Mouse (Mus musculus) lung, adult 2 months (tissue): ENCODE measurements around the gene Nmnat2.

Source experiments
- CTCF ChIP-seq: fragments of 200-500 bp; IDR thresholded peaks from 2 replicates; pipeline ENCODE4 v1.5.1; 2011; ENCODE audit warnings: mild to moderate bottlenecking, low read length, control low read depth; ENCODE audit not compliant: insufficient read depth
- POLR2A ChIP-seq: fragments of 200-500 bp; IDR thresholded peaks from 2 replicates; pipeline ENCODE4 v1.6.1; 2011; ENCODE audit warnings: low read depth, mild to moderate bottlenecking, control low read depth, low read length, borderline replicate concordance; ENCODE audit errors: extremely low read depth

GRCm38 (mm10) chr1:153049451-153049850, 94.7 kb downstream of the Nmnat2 start:
- TF ChIP-seq POLR2A (no peak), CTCF (no peak)
